Mouse (Mus musculus) forebrain, postnatal 0 days (tissue): ENCODE measurements around the gene Armh3. TPM values are rescaled to one million over a fixed set of nuclear protein-coding genes. Genes with fewer than 3 reads are reported as not detected.

ENCODE experiments used
- ATAC-seq: fragments of 200-750 bp; cut with Nextera tagmentation; 2 replicates; pipeline ENCODE4 v1.8.0; 2017; ENCODE audit warnings: mild to moderate bottlenecking, moderate library complexity
- DNase-seq: peaks from one replicate; pipeline ENCODE4 v3.0.0-alpha.2; 2015
- H3K27ac ChIP-seq: fragments of 300-500 bp; sonication (generic); 2 replicates; pipeline ENCODE4 v1.5.1; 2014; ENCODE audit warnings: low read depth, mild to moderate bottlenecking, antibody characterized with exemption, low read length, moderate library complexity, mixed read lengths
- H3K27me3 ChIP-seq: fragments of 300-500 bp; sonication (generic); 2 replicates; pipeline ENCODE4 v1.6.1; 2014; ENCODE audit warnings: mild to moderate bottlenecking, low read length, mixed read lengths; ENCODE audit not compliant: insufficient read depth
- H3K36me3 ChIP-seq: fragments of 300-500 bp; sonication (generic); 2 replicates; pipeline ENCODE4 v1.6.1; 2014; ENCODE audit warnings: mild to moderate bottlenecking, moderate library complexity; ENCODE audit not compliant: insufficient read depth
- H3K4me1 ChIP-seq: fragments of 300-500 bp; sonication (generic); 2 replicates; pipeline ENCODE4 v1.6.1; 2014; ENCODE audit warnings: antibody characterized with exemption; ENCODE audit not compliant: insufficient read depth
- H3K4me2 ChIP-seq: fragments of 300-500 bp; sonication (generic); 2 replicates; pipeline ENCODE4 v1.6.1; 2014; ENCODE audit warnings: low read depth, mild to moderate bottlenecking, moderate library complexity
- H3K4me3 ChIP-seq: fragments of 300-500 bp; sonication (generic); 2 replicates; pipeline ENCODE4 v1.5.1; 2014; ENCODE audit warnings: low read depth, low read length, mixed read lengths
- H3K9ac ChIP-seq: fragments of 300-500 bp; sonication (generic); 2 replicates; pipeline ENCODE4 v1.6.1; 2014; ENCODE audit warnings: mild to moderate bottlenecking
- H3K9me3 ChIP-seq: fragments of 300-500 bp; sonication (generic); 2 replicates; pipeline ENCODE4 v1.6.1; 2016; ENCODE audit warnings: low read length
- CTCF ChIP-seq: sonication (generic); IDR thresholded peaks from 2 replicates; pipeline ENCODE4 v1.5.1; 2016; ENCODE audit warnings: antibody characterized with exemption, control low read depth, low read depth
- WGBS: fragments of 180-500 bp; shearing (Covaris S2); extraction: QIAGEN DNeasy Blood & Tissue Kit; methylation state at CpG from one replicate; pipeline ENCODE4 v1.1.7; 2014; 5-methylcytosine and 5-hydroxymethylcytosine counted together
- polyA plus RNA-seq: library from polyadenylated mRNA; unstranded; fragments of >200 nt; fragmentation: Nextera tagmentation; extraction: Ambion mirVana; gene quantifications from 2 replicates; pipeline ENCODE4 v1.2.1, GENCODE M21; 2015
- total RNA-seq: library from RNA; depleted of rRNA; stranded (reverse); fragments of >200 nt; gene quantifications from 2 replicates; pipeline ENCODE4 v1.2.3, GENCODE M21; 2014

The Armh3 gene
- total and polyA plus RNA-seq, 2 experiments from 2014 or later = 20.9 to 22.5 TPM

DNA sequence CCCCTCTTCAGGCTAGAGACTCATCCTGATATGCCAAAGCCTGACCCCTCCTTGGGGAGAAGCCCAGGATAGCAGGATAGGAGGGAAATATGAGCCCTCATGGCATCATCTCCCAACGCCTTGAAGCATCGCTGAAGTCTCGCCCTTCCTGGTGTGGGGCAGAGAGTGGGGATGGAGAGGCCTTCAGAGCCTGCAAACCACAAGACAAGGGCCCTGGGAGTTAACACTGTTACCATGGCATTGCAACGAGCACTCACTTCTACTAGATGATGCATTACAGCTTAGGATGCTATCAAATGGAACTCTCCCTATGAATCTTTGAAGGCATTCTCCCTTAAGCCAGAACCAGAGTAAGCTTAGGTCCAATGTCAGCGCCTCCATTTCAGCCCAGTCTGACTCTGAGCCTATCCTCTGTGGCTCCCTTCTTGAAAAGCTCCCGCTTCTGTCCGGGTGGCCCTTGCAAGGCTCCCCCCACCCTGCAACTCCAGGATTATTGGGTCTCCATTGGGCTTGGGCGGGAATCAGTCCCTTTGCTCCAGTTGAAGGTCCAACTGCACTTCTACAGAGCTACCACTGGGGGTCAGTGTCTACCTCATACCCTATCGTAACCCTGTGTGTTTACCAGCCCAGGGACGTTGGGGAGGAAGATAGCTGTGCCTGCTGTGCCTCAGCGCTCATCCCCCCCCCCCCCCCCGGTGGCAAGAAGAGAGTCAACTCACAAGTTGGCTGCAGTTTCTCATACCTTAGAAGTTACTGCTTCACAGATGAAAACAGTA is 193.5 kb downstream of the Armh3 start:
- peak; percentile 85 for TF ChIP-seq CTCF
- Histone ChIP-seq H3K4me1 (no peaks in the 10 kb centered on the region), H3K27me3 (no peaks in the 10 kb centered on the region), H3K4me2 (no peak overlapping the region), H3K36me3 (no peaks in the 10 kb centered on the region), H3K9ac (no peak overlapping the region), H3K9me3 (no peaks in the 10 kb centered on the region), H3K4me3 (no peak overlapping the region), H3K27ac (no peak overlapping the region)
- ATAC-seq (peak; percentile 66; the same call in 1 of the 2 replicates), DNase-seq (peak; percentile 40)
- 27% methylated on average over 12 of the region's 12 CpGs for WGBS

DNA sequence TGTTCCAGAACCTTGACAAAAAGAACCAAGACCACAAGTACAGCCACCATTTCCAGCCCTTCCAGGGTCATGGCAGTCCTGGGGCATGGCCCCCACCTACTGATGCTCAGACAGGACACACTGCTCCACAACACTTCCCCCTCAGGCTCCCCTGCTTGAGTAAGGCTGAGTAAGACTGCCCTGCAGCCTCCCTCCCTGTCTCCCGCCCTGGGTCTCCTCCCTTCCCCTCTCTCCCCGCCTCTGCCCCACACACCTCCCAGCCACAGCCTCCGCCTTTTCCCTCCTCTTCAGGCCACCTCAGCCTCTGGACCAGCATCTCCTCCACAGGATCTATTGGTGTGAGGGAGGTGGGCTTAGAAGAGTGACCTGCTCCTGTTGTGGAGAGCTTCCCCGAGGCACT is 194.9 kb downstream of the Armh3 start:
- Histone ChIP-seq H3K4me3 (no peak overlapping the region), H3K4me1 (no peaks in the 10 kb centered on the region), H3K9me3 (no peaks in the 10 kb centered on the region), H3K36me3 (no peaks in the 10 kb centered on the region), H3K27ac (no peak overlapping the region), H3K4me2 (no peak overlapping the region), H3K9ac (no peak overlapping the region), H3K27me3 (no peaks in the 10 kb centered on the region)
- DNase-seq (no peak), ATAC-seq (no peak)
- 34% methylated on average over 3 of the region's 4 CpGs for WGBS
- TF ChIP-seq CTCF = no peak

DNA sequence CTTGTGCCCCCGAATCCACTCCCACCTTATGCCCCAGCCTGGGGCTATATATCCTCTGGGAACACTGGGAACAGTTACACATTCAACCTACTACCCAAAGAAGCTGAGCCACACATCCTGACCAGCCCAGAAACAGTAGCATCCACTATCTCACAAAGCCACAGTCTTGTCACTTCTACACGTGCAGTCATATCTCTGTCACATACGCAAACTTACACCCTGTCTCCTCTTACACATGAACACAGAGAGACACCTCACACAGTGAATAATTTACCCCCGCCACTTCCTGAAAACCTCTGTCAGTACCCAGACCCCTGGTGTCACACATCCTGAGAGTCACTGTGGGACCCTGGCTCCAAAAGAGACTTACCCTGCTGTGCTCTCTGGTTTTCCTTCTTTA is 195.6 kb downstream of the Armh3 start:
- Histone ChIP-seq H3K4me1 (no peaks in the 10 kb centered on the region), H3K4me2 (no peak overlapping the region), H3K27ac (no peak overlapping the region), H3K36me3 (no peaks in the 10 kb centered on the region), H3K4me3 (no peak overlapping the region), H3K9me3 (no peaks in the 10 kb centered on the region), H3K9ac (no peak overlapping the region), H3K27me3 (no peaks in the 10 kb centered on the region)
- WGBS = 75% methylated on average over 4 of the region's 4 CpGs
- ATAC-seq (no peak), DNase-seq (no peak)
- TF ChIP-seq CTCF = no peak

DNA sequence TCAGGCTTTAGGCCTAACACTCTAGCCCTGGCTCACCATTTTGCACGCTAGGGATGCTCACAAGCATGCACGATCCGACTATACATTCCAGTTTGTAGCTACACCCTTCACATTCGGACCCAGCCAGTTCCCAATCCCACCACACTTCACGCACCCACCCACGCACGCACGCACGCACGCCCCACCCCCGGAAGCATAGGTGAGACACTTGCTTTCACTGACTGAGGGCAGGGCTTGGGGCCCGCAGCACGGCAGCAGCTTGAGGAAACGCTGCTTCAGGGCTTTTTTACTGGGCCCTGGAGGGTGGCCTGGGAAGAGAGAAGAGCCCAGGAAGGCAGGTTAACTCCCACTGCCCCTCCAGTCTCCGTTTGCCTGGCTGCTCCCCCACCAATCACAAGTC is 201.4 kb downstream of the Armh3 start:
- Histone ChIP-seq H3K36me3 (no peaks in the 10 kb centered on the region), H3K27me3 (no peaks in the 10 kb centered on the region), H3K9ac (no peak overlapping the region), H3K4me3 (no peak overlapping the region), H3K9me3 (no peaks in the 10 kb centered on the region), H3K4me2 (no peak overlapping the region), H3K4me1 (no peaks in the 10 kb centered on the region), H3K27ac (no peak overlapping the region)
- TF ChIP-seq CTCF = no peak
- DNase-seq = no peak
- WGBS = 79% methylated on average over 15 of the region's 15 CpGs
- no peak for ATAC-seq

DNA sequence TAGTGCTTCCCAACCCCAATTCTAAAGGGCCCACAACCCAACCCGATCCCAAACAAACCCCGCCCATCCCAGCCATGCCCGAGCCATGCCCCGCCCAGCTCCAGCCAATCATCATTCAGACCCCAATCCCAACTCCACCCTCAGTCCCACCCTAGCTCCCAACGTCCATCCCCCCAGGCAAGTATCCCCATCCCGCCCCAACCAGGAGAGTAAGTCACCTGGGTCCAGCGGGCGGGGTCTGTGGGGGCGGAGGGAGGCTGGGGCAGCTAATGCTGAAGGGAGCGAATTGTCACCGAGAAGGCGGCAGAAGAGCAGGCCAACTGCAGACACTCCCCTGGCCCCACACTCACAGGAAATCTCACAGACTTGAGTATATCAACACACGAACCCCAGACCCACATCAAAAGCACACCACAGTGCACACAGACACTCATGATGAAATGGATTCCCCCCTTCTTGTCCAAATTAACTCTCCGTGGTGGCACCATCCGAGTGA is 202.2 kb downstream of the Armh3 start:
- 14% methylated on average over 15 of the region's 15 CpGs for WGBS
- ATAC-seq = no peak
- no peak for DNase-seq
- Histone ChIP-seq H3K27me3 (no peaks in the 10 kb centered on the region), H3K4me1 (no peaks in the 10 kb centered on the region), H3K9me3 (no peaks in the 10 kb centered on the region), H3K9ac (no peak overlapping the region), H3K4me2 (peak overlapping the region; percentile 15; the same call in 1 of the 2 replicates), H3K4me3 (no peak overlapping the region), H3K36me3 (no peaks in the 10 kb centered on the region), H3K27ac (no peak overlapping the region)
- no peak for TF ChIP-seq CTCF

DNA sequence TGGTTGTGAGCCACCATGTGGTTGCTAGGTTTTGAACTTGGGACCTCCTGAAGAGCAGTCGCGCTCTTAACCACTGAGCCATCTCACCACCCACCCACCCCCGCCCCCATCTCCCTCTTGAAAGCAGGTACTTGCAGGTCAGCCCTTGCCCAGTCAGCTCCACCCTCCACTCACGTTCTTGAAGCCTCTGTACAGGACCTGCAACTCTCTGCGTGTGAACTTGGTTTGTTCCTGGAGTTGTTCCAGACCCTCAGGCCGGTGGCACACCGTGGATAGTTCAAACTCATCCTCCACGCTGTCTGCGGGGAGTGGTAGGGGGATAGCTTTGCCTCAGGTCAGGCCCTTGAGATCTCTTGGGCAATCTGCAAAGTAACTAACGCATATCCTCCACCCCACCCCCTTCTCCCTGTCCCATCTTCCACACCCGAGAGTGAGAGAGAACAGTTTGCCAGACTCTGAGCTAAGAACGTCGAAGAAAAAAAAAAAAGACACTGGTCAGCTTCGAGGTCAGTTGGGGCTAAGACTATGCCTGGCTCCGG is 202.8 kb downstream of the Armh3 start:
- no peak for TF ChIP-seq CTCF
- WGBS = 36% methylated on average over 15 of the region's 15 CpGs
- no peaks in the 10 kb centered on the region for H3K36me3 ChIP-seq
- H3K27ac ChIP-seq = no peak overlapping the region
- H3K27me3 ChIP-seq = no peaks in the 10 kb centered on the region
- ATAC-seq (no peak), DNase-seq (no peak)
- no peaks in the 10 kb centered on the region for H3K4me1 ChIP-seq
- H3K9ac ChIP-seq = no peak overlapping the region
- H3K4me2 ChIP-seq = no peak overlapping the region
- H3K4me3 ChIP-seq = no peak overlapping the region
- no peaks in the 10 kb centered on the region for H3K9me3 ChIP-seq

DNA sequence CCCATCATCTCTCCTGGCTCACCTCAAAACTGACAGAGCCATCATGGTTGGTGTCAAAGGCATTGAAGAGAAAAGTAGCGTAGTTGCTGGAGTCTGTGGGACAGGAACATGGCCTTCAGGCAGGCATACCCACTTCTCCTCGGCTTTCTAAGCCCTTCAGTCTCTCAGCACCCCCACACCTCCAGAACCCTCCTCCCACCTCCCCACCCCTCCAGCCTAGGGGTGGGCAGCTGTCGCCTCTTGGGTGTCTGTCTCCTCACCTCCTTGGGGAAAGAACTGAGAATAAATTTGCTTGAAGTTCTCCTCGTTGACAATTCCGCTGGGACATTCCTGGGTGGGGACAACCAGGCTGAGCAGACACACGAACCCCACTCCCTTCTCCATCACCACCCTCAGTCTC is 203.6 kb downstream of the Armh3 start:
- no peaks in the 10 kb centered on the region for H3K36me3 ChIP-seq
- no peak for TF ChIP-seq CTCF
- ATAC-seq = no peak
- 73% methylated on average over 6 of the region's 6 CpGs for WGBS
- no peak for DNase-seq
- H3K9me3 ChIP-seq = no peaks in the 10 kb centered on the region
- no peaks in the 10 kb centered on the region for H3K4me1 ChIP-seq
- H3K4me2 ChIP-seq = no peak overlapping the region
- no peak overlapping the region for H3K27ac ChIP-seq
- no peak overlapping the region for H3K4me3 ChIP-seq
- H3K9ac ChIP-seq = no peak overlapping the region
- no peaks in the 10 kb centered on the region for H3K27me3 ChIP-seq
